Mouse (Mus musculus) lung, adult 2 months (tissue): Measurements from ENCODE around the gene Ppm1b.

Experiments used
- CTCF ChIP-seq: fragments of 200-500 bp; IDR thresholded peaks from 2 replicates; pipeline ENCODE4 v1.5.1; 2011; ENCODE audit warnings: mild to moderate bottlenecking, low read length, control low read depth; ENCODE audit not compliant: insufficient read depth
- POLR2A ChIP-seq: fragments of 200-500 bp; IDR thresholded peaks from 2 replicates; pipeline ENCODE4 v1.6.1; 2011; ENCODE audit warnings: low read depth, mild to moderate bottlenecking, control low read depth, low read length, borderline replicate concordance; ENCODE audit errors: extremely low read depth

GRCm38 (mm10) chr17:85026436-85026835 is 69.9 kb downstream of the Ppm1b start:
- TF ChIP-seq POLR2A (no peak), CTCF (no peak)
